Mouse (Mus musculus): Measurements from ENCODE around the gene Narfl.

The Narfl gene

DNA sequence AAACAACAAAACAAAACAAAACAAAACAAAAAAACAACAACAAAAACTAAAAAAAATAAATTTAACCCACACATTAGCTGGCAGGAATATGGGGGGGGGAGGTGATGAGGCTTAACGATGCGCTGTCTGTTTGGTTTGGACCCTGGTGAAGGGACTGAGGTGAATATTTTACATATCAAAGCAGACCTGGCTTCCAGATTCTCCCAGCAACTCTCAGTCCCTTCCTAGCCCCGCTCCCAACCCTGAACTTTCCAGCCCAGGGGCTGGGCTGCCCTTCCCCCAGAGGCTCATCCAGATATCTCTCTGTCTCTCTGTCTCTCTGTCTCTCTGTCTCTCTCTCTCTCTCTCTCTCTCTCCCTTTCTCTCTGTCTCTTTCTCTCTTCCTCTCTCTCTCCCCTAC is 11.0 kb upstream of the Narfl start:
- no peak for DNase-seq (ENCODE audit: low spot score in 2 of 2)

DNA sequence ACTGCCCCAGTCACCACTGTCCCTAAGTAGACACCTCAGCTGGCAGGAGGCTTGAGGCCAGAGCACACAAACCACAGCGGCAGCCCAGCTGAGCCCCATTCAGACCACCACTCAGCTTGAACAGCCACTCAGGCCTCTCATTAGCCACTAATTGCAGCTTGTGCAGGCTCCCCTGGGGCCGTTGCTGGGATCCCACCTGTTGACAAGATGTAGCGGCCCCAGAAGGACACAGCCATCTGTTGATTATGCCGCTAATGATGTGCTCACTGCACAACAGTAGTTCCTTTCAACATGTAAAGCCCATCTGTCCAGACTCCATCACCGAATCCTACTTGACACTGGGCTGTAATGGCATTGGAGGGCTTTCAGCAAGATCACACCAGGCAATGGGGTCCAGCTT is 7.7 kb upstream of the Narfl start:
- DNase-seq (ENCODE audit: low spot score in 2 of 2): no peak

DNA sequence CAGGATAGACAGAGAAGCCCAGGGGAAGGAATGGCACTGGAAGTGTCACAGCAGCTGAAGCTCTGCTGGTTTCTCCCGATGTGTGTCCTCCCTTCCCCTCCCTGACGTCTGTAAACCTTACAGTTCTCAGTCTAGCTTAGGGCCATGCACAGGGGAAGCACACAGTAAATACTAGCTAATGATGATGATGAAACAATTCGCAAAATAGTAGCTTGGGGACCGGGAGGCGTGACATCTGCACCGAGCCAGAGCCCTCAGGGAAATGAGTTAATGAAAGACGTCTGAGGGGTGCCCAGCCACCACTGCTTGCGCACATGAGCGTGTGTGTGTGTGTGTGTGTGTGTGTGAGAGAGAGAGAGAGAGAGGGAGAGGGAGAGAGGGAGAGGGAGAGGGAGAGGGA is 4.2 kb upstream of the Narfl start:
- DNase-seq (ENCODE audit: low spot score in 2 of 2): no peak

DNA sequence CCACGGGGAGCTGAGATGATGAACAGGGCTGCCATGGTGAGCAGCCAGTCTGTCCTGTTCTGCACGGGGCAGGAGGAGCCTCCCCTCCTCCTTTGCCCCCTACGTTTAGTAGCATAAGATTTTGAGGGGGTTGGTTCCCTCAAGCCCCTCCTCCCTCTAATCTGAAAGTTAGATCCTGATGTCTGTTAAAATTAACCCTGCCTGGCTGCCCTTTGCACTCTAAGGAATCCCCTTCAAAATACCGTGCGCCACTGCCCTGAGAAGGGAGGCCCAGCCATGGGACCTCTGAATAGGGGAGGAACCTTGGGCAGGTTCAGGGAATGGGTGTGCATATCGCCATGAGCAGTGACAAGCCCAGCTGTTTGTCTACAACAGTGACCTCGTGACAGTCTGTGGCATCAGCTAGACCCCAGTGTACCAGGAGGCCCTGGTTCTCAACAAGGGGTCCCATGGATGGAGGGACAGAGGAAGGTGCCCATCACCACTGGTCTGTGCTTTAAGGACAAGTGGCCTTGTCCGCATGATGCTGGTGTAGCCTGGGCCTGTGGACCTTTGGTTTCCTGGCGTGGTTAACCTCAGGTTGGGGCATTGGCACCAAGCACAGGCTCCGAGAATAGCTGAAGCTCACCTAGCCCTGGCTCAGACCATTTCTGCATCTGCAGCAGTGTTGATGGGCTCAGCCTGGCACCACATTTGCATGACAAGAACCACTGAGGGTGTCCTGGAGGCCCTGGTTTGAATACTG is 1.9 kb downstream of the Narfl start:
- no peak for DNase-seq (ENCODE audit: low spot score in 2 of 2)

DNA sequence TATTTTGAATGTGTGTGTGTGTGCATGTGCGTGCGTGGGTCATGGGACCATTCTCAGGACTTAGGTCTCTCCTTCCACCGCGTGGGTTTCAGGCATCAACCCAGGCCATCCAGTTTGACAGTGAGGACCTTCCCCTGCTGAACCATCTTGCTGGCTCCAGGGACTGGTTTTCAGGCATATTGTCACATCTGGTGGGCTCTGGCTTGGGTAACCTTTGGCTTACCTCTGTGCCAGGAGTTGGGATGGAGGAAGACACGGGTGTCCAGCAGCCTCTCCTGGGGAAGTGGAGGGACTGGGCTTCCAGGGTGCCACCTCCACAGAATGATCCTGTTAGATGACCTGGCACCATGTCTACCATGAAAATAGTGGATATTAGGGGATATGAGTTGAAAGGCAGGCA is 4.4 kb downstream of the Narfl start:
- DNase-seq (ENCODE audit: low spot score in 2 of 2): no peak

DNA sequence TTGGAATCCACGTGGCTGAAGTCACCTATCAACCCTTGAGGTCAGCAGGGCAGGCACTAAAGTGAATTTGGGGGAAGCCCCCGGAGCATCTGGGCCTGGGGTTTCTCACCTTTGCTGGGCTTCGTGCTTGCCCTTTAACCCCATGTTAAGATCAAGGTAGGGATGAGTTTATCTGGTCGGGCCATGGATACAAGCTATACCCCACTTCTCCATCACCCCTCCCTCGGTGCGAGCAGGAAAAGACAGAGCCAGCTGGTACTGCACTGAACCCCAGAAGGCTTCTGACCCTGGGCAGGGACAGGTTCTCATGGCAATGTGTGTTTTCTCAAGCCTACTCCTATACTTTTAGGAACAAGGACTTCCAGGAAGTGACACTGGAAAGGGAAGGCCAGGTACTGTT is 7.8 kb downstream of the Narfl start:
- no peak for DNase-seq (ENCODE audit: low spot score in 2 of 2)

DNA sequence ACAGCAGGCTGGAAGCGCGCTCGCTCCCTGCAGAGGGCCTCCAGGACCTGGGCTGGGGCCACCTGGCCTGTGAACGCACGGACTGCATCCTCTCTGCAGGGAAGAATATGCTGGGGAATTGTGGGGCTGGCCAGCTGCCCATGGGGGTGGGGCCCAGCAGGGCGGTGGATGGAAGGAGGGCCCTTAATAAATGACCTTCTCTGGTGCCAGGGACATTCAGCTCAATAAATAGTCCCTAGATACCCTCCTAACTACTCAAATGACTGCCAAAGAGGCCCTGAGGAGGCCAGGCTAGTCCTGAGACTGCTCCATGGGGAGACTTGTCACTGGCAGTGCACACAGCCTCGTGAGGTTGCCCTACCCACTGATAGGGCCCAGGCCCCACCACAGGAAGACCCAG is 9.5 kb downstream of the Narfl start:
- no peak for DNase-seq (ENCODE audit: low spot score in 2 of 2)

DNA sequence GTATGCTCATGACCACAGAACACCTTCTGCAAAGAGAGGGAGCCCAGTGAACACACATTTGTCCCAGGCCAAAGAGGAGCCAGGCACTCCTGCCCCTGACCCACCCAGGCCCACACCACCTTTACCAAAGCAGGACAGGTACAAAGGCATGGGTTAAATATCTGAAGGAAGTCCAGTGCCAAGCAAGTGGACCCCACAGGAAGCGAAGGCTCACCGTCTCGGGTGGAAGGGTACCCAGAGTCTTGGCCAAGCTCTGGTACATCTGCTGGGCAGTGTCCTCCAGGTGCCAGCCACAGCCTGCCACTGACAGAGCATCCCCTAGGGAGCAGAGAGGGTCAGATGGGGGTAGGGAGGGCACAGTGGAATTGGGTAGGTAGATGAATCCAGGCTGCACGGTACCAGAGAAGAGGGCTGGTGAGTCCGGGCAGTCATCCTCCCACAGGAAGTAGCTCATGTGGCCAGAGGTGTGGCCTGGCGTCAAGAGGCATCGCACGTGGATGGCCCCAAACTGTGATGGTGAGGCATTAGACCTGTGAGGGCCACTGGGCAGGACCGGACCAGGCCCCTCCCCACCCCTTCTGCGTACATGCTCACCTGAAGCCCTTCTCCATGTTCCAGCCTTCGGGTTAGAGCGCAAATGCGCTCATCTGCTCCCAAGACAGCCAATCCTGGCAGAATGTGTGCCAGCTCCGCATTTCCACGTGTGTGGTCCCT is 10.4 kb downstream of the Narfl start:
- no peak for DNase-seq (ENCODE audit: low spot score in 2 of 2)

DNA sequence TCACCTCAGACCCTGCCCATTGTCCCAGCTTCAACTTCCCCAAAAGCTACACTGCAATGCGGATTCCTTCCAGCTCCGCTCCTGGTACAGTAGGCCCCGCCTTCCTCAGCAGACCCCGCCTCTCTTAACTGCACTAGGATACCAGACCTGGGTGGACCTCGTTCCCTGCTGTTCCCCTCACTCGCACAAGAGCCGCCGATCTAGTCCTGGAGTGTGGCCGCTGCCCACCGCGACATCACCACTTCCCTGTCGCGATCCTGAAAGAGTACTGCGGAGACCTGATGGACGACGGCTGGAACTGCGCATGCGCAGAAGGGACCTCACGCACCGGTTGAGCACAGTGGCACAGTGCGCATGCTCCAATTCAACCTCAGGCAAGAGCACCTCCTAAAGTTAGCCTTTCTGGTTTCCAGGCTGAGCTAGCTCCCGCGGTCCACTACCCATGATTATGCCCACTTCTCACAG is 11.7 kb downstream of the Narfl start, which contains the start of gene Haghl:
TSS of gene Haghl (minus strand) at position 393 of the 465 bp plus-strand sequence.
- peak; percentile 91 to 94 for DNase-seq (ENCODE audit: low spot score in 2 of 2)

DNA sequence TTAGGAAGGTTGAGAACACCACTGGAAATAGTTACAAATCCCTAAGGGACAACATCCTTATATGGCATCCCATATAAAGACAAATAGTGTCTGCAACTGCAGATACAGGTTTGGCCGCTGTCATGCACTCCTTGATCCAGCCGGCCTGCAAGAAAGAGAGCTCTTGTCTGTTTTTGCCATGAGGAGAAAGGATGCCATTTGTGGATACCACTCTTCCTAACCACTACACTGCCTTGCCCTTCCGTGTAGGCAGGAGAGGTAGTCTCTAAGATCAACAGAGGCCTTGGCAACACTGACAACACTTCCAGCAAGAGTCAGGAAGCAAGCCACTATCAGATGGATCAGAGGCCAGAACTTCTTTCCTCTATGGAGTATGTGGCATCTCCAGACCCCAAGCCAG is 12.7 kb downstream of the Narfl start, which contains the start of gene Ccdc78:
TSS of gene Ccdc78 (plus strand) at position 301 of the 400 bp plus-strand sequence.
- DNase-seq (ENCODE audit: low spot score in 2 of 2): no peak

DNA sequence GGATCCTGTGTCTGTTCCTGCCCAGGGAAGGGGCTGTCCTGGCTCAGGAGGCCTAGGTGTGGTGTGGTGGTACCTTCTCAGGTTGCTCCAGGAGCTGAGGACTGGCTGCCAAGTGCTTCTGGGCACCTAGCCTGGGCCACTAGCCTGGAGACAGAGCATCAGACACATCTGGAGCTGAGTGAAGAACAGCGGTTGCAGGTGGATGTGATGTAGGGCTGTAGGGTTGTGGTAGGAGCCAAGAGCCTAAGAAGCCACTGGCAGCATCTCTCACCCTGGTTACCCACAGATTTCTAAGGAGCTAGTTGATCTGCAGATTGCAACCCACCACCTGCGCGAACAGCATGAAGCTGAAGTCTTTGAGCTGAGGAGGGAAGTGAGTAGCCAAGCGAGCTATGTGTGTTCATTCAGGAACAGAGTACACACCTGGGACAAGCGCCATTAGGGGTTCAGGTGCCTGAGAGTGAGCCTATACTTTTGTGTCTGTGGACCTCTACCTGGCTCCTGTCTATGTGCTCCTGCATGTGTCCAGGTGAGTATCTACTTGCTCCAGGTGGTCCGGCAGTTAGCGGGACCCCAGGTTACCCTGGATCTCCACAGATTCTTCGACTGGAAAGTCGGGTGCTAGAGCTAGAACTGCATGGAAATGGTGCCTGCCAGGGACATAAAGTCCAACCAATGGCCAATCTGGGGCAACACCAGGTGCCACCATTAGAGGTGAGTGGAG is 13.4 kb downstream of the Narfl start:
- DNase-seq (ENCODE audit: low spot score in 2 of 2): no peak

DNA sequence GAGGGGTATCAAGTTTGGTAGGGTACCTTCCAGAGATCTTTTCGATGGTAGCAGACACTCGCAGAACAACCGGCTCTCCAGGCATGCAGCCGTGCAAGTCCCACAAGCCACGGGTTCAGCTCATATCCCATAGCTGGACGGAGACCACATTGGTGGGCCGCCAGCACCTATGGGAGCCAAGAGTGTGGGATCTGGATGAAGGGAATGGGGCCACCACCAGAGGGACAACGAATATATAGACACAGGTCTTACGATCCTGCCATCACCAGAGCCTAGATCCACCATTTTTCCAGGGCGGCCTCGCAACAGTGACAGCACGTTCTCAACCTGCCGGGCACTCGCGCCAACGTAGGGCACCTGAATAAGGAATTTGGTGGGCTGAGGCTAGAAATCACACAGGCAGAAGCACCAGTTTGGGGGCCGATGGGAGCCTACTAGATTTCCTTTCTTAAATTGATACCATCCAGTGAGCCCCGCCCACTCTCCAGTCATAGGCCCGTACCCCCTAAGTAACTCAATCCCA is 17.8 kb downstream of the Narfl start:
- DNase-seq (ENCODE audit: low spot score in 2 of 2): no peak

DNA sequence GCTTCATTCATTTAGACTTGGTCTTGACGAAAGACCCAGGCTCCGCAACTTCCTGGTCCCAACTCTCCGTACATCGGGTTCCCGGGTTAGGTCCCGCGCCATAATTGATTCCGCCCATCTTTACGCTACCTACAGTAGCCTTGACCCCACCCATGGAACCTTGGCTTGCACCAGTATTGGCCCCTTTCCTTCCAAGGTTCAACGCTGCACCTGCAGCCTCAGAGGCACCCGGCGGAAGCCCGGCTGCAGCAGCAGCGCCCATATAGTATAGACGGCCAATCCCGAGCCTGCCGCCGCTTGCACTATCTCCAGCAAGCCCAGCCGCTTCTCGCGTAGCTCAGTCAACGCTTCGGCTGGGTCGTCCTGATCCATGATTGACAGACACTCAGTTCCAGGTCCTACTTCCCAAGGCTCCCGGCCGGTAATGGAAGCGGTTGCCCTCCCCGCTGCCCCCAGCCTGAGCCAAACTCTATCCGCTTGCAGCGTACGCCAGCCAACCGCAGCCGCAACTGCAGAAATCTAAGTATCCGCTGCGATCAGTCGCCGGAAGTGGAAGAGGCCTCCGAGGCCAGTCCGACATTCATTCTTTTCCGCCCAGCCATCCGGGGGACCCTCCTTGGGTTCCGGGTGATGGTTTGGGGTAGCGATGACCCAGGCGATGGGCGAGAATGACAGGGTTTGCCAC is 18.4 kb downstream of the Narfl start:
- peak; percentile 84 to 85 for DNase-seq (ENCODE audit: low spot score in 2 of 2)

DNA sequence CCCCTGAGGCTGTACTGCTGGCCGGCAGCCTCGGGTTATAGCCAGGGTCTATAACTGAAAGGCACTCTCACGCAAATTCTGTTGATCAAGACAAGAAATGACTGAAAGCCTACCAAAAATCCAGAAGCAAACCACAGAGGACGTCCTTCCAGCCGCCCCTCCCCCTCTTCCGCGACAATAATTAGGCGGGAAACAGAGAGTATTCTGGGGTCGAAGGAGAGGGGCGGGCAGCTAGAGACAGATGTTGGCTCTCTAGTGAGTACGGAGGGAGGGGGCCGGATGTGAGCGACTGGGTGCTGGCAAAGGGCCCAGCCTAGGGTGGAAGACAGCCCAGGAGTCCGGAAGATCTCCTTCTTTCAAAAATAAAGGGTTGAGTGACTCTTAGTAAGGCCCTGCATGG is 19.0 kb downstream of the Narfl start, which contains the start of gene Fam173a:
TSS of gene Fam173a (minus strand) at position 287 of the 400 bp plus-strand sequence.
- DNase-seq (ENCODE audit: low spot score in 2 of 2): peak; percentile 77 to 78

DNA sequence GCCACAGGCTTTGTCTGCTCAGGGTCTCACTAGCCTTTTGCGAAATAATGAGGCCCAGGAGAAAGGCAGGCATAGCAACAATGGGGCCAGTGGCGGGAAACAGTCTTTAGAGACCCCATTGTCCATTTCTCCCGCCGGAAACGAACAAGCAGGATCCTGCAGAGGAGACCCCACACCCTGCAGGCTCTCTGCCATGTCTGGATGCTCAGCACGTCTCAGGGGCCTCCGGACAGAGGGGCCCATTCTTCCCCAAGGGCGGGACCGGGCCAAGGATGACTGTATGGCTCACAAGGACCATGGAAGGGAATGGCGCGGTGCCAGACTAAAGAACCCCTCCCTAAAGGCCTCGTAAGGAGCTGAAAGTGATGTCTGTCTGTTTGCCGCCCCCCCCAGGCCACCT is 20.6 kb downstream of the Narfl start:
- DNase-seq (ENCODE audit: low spot score in 2 of 2): no peak

DNA sequence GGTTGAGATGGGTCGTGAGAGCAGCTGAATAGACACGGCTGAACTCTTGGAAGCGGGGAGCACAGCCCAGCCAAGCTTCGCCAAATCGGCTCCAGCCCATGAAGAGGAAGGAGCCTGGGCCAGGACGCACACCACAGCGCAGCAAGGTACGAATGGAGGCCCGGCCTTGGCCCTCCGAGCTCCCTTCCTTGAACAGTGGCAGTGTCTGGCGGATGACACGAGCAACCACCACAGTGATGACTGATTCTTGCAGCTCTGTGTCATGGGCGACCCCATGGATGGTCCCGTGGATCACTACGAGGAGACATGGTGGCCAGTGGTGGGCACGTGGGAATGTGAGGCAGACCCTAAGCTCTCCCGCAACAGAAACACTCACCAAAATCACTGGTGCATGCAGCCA is 21.4 kb downstream of the Narfl start:
- DNase-seq (ENCODE audit: low spot score in 2 of 2): no peak

DNA sequence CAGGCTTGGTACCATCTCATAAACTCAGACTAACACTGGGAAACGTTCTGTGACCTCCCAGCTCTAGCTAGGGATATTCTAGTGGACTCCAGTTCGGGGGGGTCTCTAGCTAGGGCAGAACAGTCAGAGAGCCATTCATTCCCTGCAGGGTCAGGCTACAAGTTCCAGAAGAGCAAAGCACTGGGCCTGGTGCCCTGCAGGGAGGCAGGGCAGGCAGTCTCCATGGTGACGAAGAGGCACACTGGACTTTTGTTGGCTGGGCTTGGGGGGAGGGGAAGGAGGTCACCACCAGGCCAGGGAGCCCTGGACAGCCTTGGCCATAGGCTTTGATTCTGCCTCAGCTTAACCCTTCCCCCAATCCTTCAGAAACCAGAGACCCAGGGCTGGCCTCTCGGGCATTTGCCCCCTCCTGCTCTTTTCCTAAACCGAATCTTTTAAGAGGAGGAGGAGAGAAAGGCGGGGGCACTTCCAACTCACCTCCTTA is 22.1 kb downstream of the Narfl start, which contains the start of gene AC134908.4:
TSS of gene AC134908.4 (minus strand) at position 51 of the 484 bp plus-strand sequence.
- DNase-seq (ENCODE audit: low spot score in 2 of 2): no peak

DNA sequence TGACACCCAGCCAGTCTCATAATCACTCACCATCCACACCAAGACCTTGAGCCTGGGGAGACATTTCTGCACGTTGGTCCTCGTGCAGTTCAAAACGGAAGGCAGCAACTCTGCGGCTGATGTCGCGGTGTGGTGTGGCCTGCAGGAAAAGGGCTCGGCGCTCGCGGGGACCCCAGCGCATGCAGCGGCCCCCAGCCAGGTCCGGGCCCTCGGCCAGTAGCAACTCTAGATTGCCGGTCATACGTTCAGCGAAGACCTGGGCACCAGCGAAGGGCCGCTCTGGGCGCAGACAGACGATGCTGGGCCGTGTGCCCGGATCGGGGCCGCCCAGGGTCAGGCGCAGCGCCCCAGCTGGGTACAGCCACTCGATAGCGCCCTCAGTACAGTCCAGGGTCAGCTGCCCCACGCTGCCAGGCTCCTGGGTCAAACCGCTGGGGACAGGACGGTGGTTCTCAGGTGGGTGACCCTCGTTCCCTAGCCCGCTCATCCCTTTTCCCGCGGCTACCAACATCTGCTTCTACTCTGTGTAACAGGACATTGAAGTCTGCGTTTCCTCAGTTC is 22.7 kb downstream of the Narfl start:
- no peak for DNase-seq (ENCODE audit: low spot score in 2 of 2)

DNA sequence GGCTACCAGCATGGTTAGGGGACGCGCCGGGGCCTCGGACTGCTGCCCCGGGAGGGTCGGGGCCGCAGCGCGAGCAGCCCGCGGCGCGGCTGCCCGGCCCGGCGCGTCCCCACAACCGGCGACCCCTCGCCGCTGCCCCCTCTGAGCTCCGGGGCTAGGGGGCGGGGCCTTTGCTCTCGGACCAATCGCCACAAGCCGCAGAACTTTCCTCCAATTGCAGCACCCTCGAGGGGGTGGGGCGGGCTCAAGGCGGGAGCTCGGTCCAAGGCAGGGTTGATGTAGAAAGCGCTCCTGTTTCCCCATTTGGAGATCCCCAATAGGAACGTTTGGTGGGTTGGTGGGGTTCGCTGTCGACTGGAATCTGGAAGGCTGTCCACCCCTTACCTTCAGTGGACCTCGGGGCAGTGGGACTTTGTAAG is 23.4 kb downstream of the Narfl start, which contains the start of gene Metrn:
TSS of gene Metrn (minus strand) at position 186 of the 419 bp plus-strand sequence.
- DNase-seq (ENCODE audit: low spot score in 2 of 2): peak; percentile 84 to 85

DNA sequence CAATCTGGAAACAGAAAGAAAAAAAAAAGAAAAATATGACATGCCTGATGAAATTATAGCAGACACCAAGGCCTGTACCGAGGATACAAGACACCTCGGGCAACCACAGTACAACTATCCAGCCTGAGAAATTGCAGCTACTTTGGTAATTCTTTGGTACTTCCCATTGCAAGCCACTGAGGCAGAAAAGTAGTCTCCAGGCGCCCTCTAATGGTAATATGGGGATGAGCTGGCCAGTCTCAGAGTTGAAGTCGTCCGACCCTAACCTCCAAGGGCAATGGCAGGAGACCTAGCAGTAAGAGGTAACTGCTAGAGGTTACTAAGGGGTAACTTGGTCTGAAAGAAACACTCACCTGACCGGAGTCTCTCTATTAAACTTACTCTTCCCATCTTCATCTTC is 27.5 kb downstream of the Narfl start:
- peak; percentile 68 to 71 for DNase-seq (ENCODE audit: low spot score in 2 of 2)

All from spleen, postnatal 36 days (tissue).